Mouse (Mus musculus): Measurements from ENCODE around the gene Rhou.
"Not testable (repeated sequence)": the region's sequence is repeated elsewhere in the genome, so short reads cannot be mapped to it uniquely, and the experiment has no call there.

Gene Rhou

GRCm38 (mm10) chr8:123653308-123653993 lies at the start of gene Rhou:
TSS of gene Rhou (plus strand) at chr8:123653929.
- DNase-seq (ENCODE audit: low read depth, low spot score), result peak; percentile 86

GRCm38 (mm10) chr8:123612652-123613051 lies 41.1 kb upstream of the Rhou start:
- DNase-seq (ENCODE audit: low read depth, low spot score), result not testable (repeated sequence)

- DNase-seq (ENCODE audit: low read depth, low spot score), result not testable (repeated sequence)
These were observed 30.2 kb upstream of the Rhou start for GRCm38 (mm10) chr8:123623523-123623922.

- DNase-seq (ENCODE audit: low read depth, low spot score), result no peak
These were observed 29.5 kb upstream of the Rhou start for GRCm38 (mm10) chr8:123624274-123624673.

- no peak for DNase-seq (ENCODE audit: low read depth, low spot score)
These were observed 29.0 kb upstream of the Rhou start for GRCm38 (mm10) chr8:123624702-123625101.

GRCm38 (mm10) chr8:123625717-123626116 lies 28.0 kb upstream of the Rhou start:
- peak; percentile 81 for DNase-seq (ENCODE audit: low read depth, low spot score)

GRCm38 (mm10) chr8:123627410-123628147 lies 26.1 kb upstream of the Rhou start:
- peak; percentile 67 for DNase-seq (ENCODE audit: low read depth, low spot score)

GRCm38 (mm10) chr8:123628253-123628967 lies 25.3 kb upstream of the Rhou start:
- DNase-seq (ENCODE audit: low read depth, low spot score), result peak; percentile 85

- peak; percentile 86 for DNase-seq (ENCODE audit: low read depth, low spot score)
These were observed 24.6 kb upstream of the Rhou start for GRCm38 (mm10) chr8:123628968-123629755.

GRCm38 (mm10) chr8:123630058-123630457 lies 23.7 kb upstream of the Rhou start:
- DNase-seq (ENCODE audit: low read depth, low spot score), result no peak

- no peak for DNase-seq (ENCODE audit: low read depth, low spot score)
These were observed 22.9 kb upstream of the Rhou start for GRCm38 (mm10) chr8:123630841-123631251.

- DNase-seq (ENCODE audit: low read depth, low spot score), result not testable (repeated sequence)
These were observed 22.0 kb upstream of the Rhou start for GRCm38 (mm10) chr8:123631746-123632145.

- DNase-seq (ENCODE audit: low read depth, low spot score), result no peak
These were observed 21.5 kb upstream of the Rhou start for GRCm38 (mm10) chr8:123632257-123632656.

GRCm38 (mm10) chr8:123633801-123634200 lies 19.9 kb upstream of the Rhou start:
- DNase-seq (ENCODE audit: low read depth, low spot score), result no peak

GRCm38 (mm10) chr8:123634395-123635131 lies 19.2 kb upstream of the Rhou start:
- no peak for DNase-seq (ENCODE audit: low read depth, low spot score)

GRCm38 (mm10) chr8:123635671-123636070 lies 18.1 kb upstream of the Rhou start:
- DNase-seq (ENCODE audit: low read depth, low spot score), result no peak

GRCm38 (mm10) chr8:123643330-123644051 lies 10.2 kb upstream of the Rhou start:
- DNase-seq (ENCODE audit: low read depth, low spot score), result peak; percentile 86

GRCm38 (mm10) chr8:123645229-123645628 lies 8.5 kb upstream of the Rhou start:
- DNase-seq (ENCODE audit: low read depth, low spot score), result no peak

- DNase-seq (ENCODE audit: low read depth, low spot score), result no peak
These were observed 5.2 kb upstream of the Rhou start for GRCm38 (mm10) chr8:123648245-123649170.
